Mouse (Mus musculus): ENCODE data around the gene Gm20738. TPM values are rescaled to one million over a fixed set of nuclear protein-coding genes. Genes with fewer than 3 reads are reported as not detected.
"Not testable (repeated sequence)": the region's sequence is repeated elsewhere in the genome, so short reads cannot be mapped to it uniquely, and the experiment has no call there.

The Gm20738 gene
- total RNA-seq (2022): not detected

GRCm38 (mm10) chrY:37957511-37957910 is at the start of gene Gm20738:
Gm20738 (plus strand) TSS chrY:37957811.
- DNase-seq (ENCODE audit: low spot score in 2 of 2): not testable (repeated sequence)
